37 mouse cellular contexts compared by ENCODE assay signal in genomic region chr6:125307091-125307490, GRCm38 (mm10). TPM values are rescaled to one million over a fixed set of nuclear protein-coding genes. Genes with fewer than 3 reads are reported as not detected.
"Had no signal": no experiment of that assay in that cellular context is flagged by ENCODE, and none has a peak within 500 bp of the region (broad histone marks: within the 10 kb centered on the region; RNA-seq: fewer than 3 reads in every experiment).

No protein-coding gene starts in this region.

- H3K9ac ChIP-seq: heart, embryonic 13.5 days; heart, embryonic 15.5 days; hindbrain, embryonic 13.5 days; hindbrain, embryonic 15.5 days; kidney, embryonic 15.5 days; limb, embryonic 13.5 days; limb, embryonic 15.5 days; liver, embryonic 12.5 days; liver, embryonic 14.5 days had no signal

- H3K9me3 ChIP-seq: heart, embryonic 13.5 days; heart, embryonic 15.5 days; hindbrain, embryonic 13.5 days; hindbrain, embryonic 15.5 days; kidney, embryonic 15.5 days; limb, embryonic 13.5 days; limb, embryonic 15.5 days had no signal

- H3K27ac ChIP-seq: heart, adult 2 months; heart, embryonic 13.5 days; heart, embryonic 15.5 days; hindbrain, embryonic 13.5 days; hindbrain, embryonic 15.5 days; hindbrain, postnatal 0 days; kidney, embryonic 15.5 days; kidney, postnatal 0 days; limb, embryonic 13.5 days; limb, embryonic 15.5 days; liver, embryonic 12.5 days; liver, embryonic 14.5 days had no signal

- H3K4me2 ChIP-seq: heart, embryonic 13.5 days; heart, embryonic 15.5 days; hindbrain, embryonic 13.5 days; hindbrain, embryonic 15.5 days; kidney, embryonic 15.5 days; limb, embryonic 13.5 days; limb, embryonic 15.5 days; liver, embryonic 12.5 days had no signal

- H3K4me3 ChIP-seq: heart, adult 2 months; heart, embryonic 13.5 days; heart, embryonic 15.5 days; hindbrain, embryonic 13.5 days; hindbrain, embryonic 15.5 days; kidney, embryonic 15.5 days; limb, embryonic 13.5 days; limb, embryonic 15.5 days; liver, embryonic 12.5 days had no signal

- H3K4me1 ChIP-seq: hindbrain, embryonic 15.5 days had no signal

- ATAC-seq: hindbrain, postnatal 0 days; intestine, embryonic 16.5 days; liver, embryonic 12.5 days had no signal

- H3K36me3 ChIP-seq: hindbrain, embryonic 13.5 days; hindbrain, embryonic 15.5 days had no signal

- DNase-seq: gastrocnemius, postnatal 14 days; gastrocnemius, postnatal 36 days; heart, adult 2 months; heart, postnatal 10 days; heart, postnatal 36 days; kidney, adult 11 months; kidney, adult 2 months; kidney, adult 9 months; kidney, postnatal 14 days; kidney, postnatal 36 days; layer of hippocampus, adult 9-11 months; layer of hippocampus, postnatal 36 days; left cerebral cortex, postnatal 4 days had no signal

- H3K27me3 ChIP-seq: heart, embryonic 13.5 days; heart, embryonic 15.5 days; hindbrain, embryonic 15.5 days; kidney, embryonic 15.5 days; limb, embryonic 13.5 days; limb, embryonic 15.5 days; liver, embryonic 12.5 days had no signal

RNA-seq across cellular contexts. Expression of gene Tuba3a, which starts 21.2 kb away (rescaled TPM):
- total RNA-seq: gastrocnemius, adult 18-20 months; gastrocnemius, adult 8-10 months; gastrocnemius, postnatal 14 days; gastrocnemius, postnatal 36 days; heart, adult 2 months; heart, postnatal 10 days; heart, postnatal 36 days; hematopoietic stem cell, adult 5-6 weeks; hindbrain, postnatal 0 days; layer of hippocampus, adult 18-20 months; layer of hippocampus, postnatal 14 days; layer of hippocampus, postnatal 36 days; left cerebral cortex, adult 18-20 months; left cerebral cortex, adult 8-10 months; left cerebral cortex, postnatal 10 days; left cerebral cortex, postnatal 25 days; left cerebral cortex, postnatal 4 days; liver, adult 2 months had no signal
- polyA plus RNA-seq: hindbrain, embryonic 11.5 days; hindbrain, embryonic 13.5 days; hindbrain, embryonic 15.5 days; hindbrain, postnatal 0 days; limb, embryonic 15.5 days; liver, adult 2 months; liver, embryonic 12.5 days; liver, embryonic 14.5 days; liver, embryonic 16.5 days had no signal
